Mouse (Mus musculus) cortical plate, adult 2 months (tissue): ENCODE data around the gene Cd70.

ENCODE experiments used
- CTCF ChIP-seq: fragments of 200-500 bp; IDR thresholded peaks from 2 replicates; pipeline ENCODE4 v1.5.1; 2011; ENCODE audit warnings: mild to moderate bottlenecking, control low read depth, low read length; ENCODE audit not compliant: insufficient read depth; ENCODE audit errors: extremely low read depth
- POLR2A ChIP-seq: fragments of 200-500 bp; IDR thresholded peaks from 2 replicates; pipeline ENCODE4 v1.6.1; 2011; ENCODE audit warnings: mild to moderate bottlenecking, low read length, control low read depth; ENCODE audit not compliant: insufficient read depth; ENCODE audit errors: extremely low read depth

DNA sequence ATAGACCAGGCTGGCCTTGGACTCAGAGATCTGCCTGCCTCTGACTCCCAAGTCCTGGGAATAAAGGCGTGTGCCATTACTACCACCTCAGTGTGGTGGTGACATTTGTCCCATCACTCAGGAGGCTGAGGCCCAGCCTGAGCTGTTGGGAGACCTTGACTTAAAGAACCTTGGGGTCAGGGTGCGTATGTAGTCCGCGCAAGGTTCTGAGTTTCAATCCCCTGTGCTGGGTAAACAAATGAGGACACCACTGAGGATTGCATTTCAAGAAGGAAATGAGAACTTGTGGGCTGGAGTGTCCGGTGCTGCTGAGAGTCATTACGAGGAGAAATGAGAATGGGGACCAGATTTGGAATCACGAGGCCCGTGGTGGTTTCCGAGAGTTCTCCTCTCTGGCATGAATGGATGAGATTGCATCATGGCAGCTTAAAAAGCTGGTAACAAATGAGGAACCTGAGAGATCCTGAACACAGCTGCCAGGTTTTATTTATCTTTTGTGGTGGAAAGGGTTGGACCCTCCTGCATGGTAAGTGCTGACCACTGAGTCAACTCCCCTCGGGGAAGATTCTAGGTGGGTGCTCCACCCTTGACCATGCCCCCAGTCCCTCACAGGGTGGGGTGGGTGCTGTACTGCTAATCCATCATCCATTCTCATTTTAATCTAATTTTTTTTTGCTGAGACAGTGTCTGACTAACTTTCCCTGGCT lies 36.7 kb downstream of the Cd70 start:
- TF ChIP-seq POLR2A (no peak), CTCF (no peak)
